Mouse (Mus musculus): ENCODE results near the gene Fam160b1.

- no peak for TF ChIP-seq NRF1 (IDR thresholded peaks at IDR 0.05; ENCODE audit: low read depth, low read length)
- no peak for TF ChIP-seq GABPA (IDR thresholded peaks at IDR 0.05; ENCODE audit: insufficient replicate concordance, low read depth, low read length)
- no peak for TF ChIP-seq POLR2A (IDR thresholded peaks at IDR 0.05; ENCODE audit: low read depth, low read length)
These were observed 31.7 kb upstream of the Fam160b1 start for GRCm38 (mm10) chr19:57328792-57329191.
